In genomic region chr14:99141786-99142633, GRCm38 (mm10) we compare ENCODE assay signal across 8 mouse cellular contexts. TPM values are rescaled to one million over a fixed set of nuclear protein-coding genes. Genes with fewer than 3 reads are reported as not detected.
DNase-seq lines count a peak whose midpoint lies in the region; ATAC-seq and TF ChIP-seq lines count a peak whose summit lies in the region.

No protein-coding gene starts in this region.

- DNase-seq in adipocyte (ENCODE audit: low spot score) = peak; percentile 80
- DNase-seq in gastrocnemius, postnatal 10 days = peak; percentile 91
- DNase-seq in left cerebral cortex, adult 8-10 months (ENCODE audit: low spot score in 2 of 2) = peak; percentile 19 to 71
- peak; percentile 91 for DNase-seq in right cerebral cortex, postnatal 14 days
- DNase-seq in urinary bladder, postnatal 14 days (ENCODE audit: low spot score) = peak; percentile 89

- no peak overlapping the region for H3K27ac ChIP-seq in cortical plate, adult 2 months (ENCODE audit: insufficient read depth, low read length)

- H3K4me1 ChIP-seq in cortical plate, adult 2 months (ENCODE audit: control insufficient read depth, insufficient read depth, low read length) = no peaks in the 10 kb centered on the region

- TF ChIP-seq POLR2A in cortical plate, adult 2 months (IDR thresholded peaks at IDR 0.05; ENCODE audit: extremely low read depth, insufficient read depth, low read length) = no peak

- ATAC-seq in inflammation-experienced regulatory T-cells, adult 6 months = peak; percentile 90
- peak; percentile 100 for ATAC-seq in megakaryocyte progenitor cell, adult 5-6 weeks (replicated peaks; ENCODE audit: poor library complexity)

- H3K4me3 ChIP-seq in cortical plate, adult 2 months (ENCODE audit: insufficient read depth, low read length) = no peak overlapping the region

- peak; percentile 89 for TF ChIP-seq CTCF in cortical plate, adult 2 months (IDR thresholded peaks at IDR 0.05; ENCODE audit: extremely low read depth, insufficient read depth, low read length)

RNA-seq across cellular contexts. Expression of gene Dis3, which starts 42.4 kb away (rescaled TPM):
- polyA plus RNA-seq in cortical plate, adult 2 months (2012; rRNA removed) = 12.5 and 12.6 TPM in 2 replicates
- total RNA-seq in gastrocnemius, postnatal 10 days (2021) = 10 to 100 TPM; 17.7 to 20.0 TPM
- polyA plus RNA-seq in inflammation-experienced regulatory T-cells, adult 6 months (2017; shearing (Covaris generic)) = 1 to 10 TPM; 9.0 to 9.7 (median 9.2) TPM
- 10 to 100 TPM; 16.5 to 19.2 (median 18.3) TPM for total RNA-seq in left cerebral cortex, adult 8-10 months (2022)
- 47.7 and 52.3 TPM in 2 replicates for total RNA-seq in megakaryocyte progenitor cell, adult 5-6 weeks (2015)
- 60.2 and 77.1 TPM in 2 replicates for total RNA-seq in megakaryocyte progenitor cell, adult 5-6 weeks (2017)

RNA-seq across cellular contexts. Expression of gene Pibf1, which starts 42.8 kb away (rescaled TPM):
- 6.9 and 8.8 TPM in 2 replicates for polyA plus RNA-seq in cortical plate, adult 2 months (2012; rRNA removed)
- 10 to 100 TPM; 10.0 to 13.1 TPM for total RNA-seq in gastrocnemius, postnatal 10 days (2021)
- polyA plus RNA-seq in inflammation-experienced regulatory T-cells, adult 6 months (2017; shearing (Covaris generic)) = 10 to 100 TPM; 18.6 to 33.2 (median 31.2) TPM
- 10 to 100 TPM; 13.2 to 14.7 (median 13.9) TPM for total RNA-seq in left cerebral cortex, adult 8-10 months (2022)
- 21.5 and 30.9 TPM in 2 replicates for total RNA-seq in megakaryocyte progenitor cell, adult 5-6 weeks (2015)
- total RNA-seq in megakaryocyte progenitor cell, adult 5-6 weeks (2017) = 38.4 and 40.8 TPM in 2 replicates
